Mouse (Mus musculus) ES-E14 (cell line): ENCODE measurements around the gene Gm49395. TPM values are rescaled to one million over a fixed set of nuclear protein-coding genes. Genes with fewer than 3 reads are reported as not detected.

Experiments used
- DNase-seq: peaks from one replicate; pipeline ENCODE4 v3.0.0-alpha.2; 2013; ENCODE audit warnings: low read depth, low spot score
- H3K27ac ChIP-seq: 2 replicates; pipeline ENCODE4 v1.5.1; 2012; ENCODE audit warnings: low read depth, mild to moderate bottlenecking, low read length, moderate library complexity, mixed read lengths; ENCODE audit not compliant: poor library complexity, insufficient read depth, severe bottlenecking
- H3K36me3 ChIP-seq: 2 replicates; pipeline ENCODE4 v1.6.1; 2012; ENCODE audit warnings: mild to moderate bottlenecking, low read length, moderate library complexity, mixed read lengths; ENCODE audit not compliant: control insufficient read depth, poor library complexity, insufficient read depth, severe bottlenecking
- H3K4me1 ChIP-seq, 2 experiments: fragments of 150-350 bp in 1 of 2; sonication (generic) in 1 of 2; 2 replicates each; pipeline ENCODE4 v1.6.1; 2012; ENCODE audit warnings: low read length in 2 of 2, mild to moderate bottlenecking in 1 of 2, mixed read lengths in 1 of 2; ENCODE audit not compliant: control insufficient read depth in 2 of 2, insufficient read depth in 2 of 2, poor library complexity in 1 of 2
- H3K4me3 ChIP-seq, 2 experiments: fragments of 150-350 bp in 1 of 2; sonication (generic) in 1 of 2; 2 replicates each; pipeline ENCODE4 v1.5.1; 2012; ENCODE audit warnings: low read length in 2 of 2, low read depth in 1 of 2, mild to moderate bottlenecking in 1 of 2, mixed read lengths in 1 of 2; ENCODE audit not compliant: insufficient read depth in 1 of 2, poor library complexity in 1 of 2, severe bottlenecking in 1 of 2
- H3K9ac ChIP-seq: 2 replicates; pipeline ENCODE4 v1.6.1; 2012; ENCODE audit warnings: low read depth, mild to moderate bottlenecking, low read length, mixed read lengths; ENCODE audit not compliant: poor library complexity, insufficient read depth, severe bottlenecking
- H3K9me3 ChIP-seq: fragments of 150-350 bp; sonication (generic); 2 replicates; pipeline ENCODE4 v1.6.1; 2012; ENCODE audit warnings: low read depth, mild to moderate bottlenecking, low read length; ENCODE audit not compliant: control insufficient read depth, insufficient read depth
- CHD2 ChIP-seq: IDR thresholded peaks from 2 replicates; pipeline ENCODE4 v1.6.1; 2014; ENCODE audit warnings: mild to moderate bottlenecking, low read depth, low read length, inconsistent platforms
- HCFC1 ChIP-seq: IDR thresholded peaks from 2 replicates; pipeline ENCODE4 v1.6.1; 2012; ENCODE audit warnings: low read length, inconsistent platforms, borderline replicate concordance; ENCODE audit not compliant: insufficient read depth
- MAFK ChIP-seq: IDR thresholded peaks from 2 replicates; pipeline ENCODE4 v1.6.1; 2014; ENCODE audit warnings: mild to moderate bottlenecking, low read depth, low read length, inconsistent platforms; ENCODE audit not compliant: insufficient read depth
- ZC3H11A ChIP-seq: IDR thresholded peaks from 2 replicates; pipeline ENCODE4 v1.6.1; 2012; ENCODE audit warnings: low read depth, mild to moderate bottlenecking, inconsistent platforms, low read length, borderline replicate concordance
- ZNF384 ChIP-seq: IDR thresholded peaks from 2 replicates; pipeline ENCODE4 v1.6.1; 2012; ENCODE audit warnings: low read depth, low read length, inconsistent platforms
- in situ Hi-C, 2 experiments: fragments of 600-800 bp; cut with MboI; formaldehyde crosslinking; loops; one replicate each; pipeline ENCODE4 v1.15.1; 2025; ENCODE audit warnings: low sequenced_read_pairs in 2 of 2, inconsistent platforms in 1 of 2; ENCODE audit not compliant: unreplicated experiment in 2 of 2
- total RNA-seq: library from RNA; depleted of rRNA; stranded (reverse); fragments of 300-350 nt; gene quantifications from 2 replicates; pipeline ENCODE4 v1.2.3, GENCODE M21; 2012

Gene Gm49395
- total RNA-seq, 1 experiment = 4.8 TPM

GRCm38 (mm10) chr13:115002155-115002554, 99.6 kb downstream of the Gm49395 start:
- Histone ChIP-seq H3K36me3 (no peaks in the 10 kb centered on the region), H3K4me3 (no peak overlapping the region), H3K9me3 (no peaks in the 10 kb centered on the region), H3K27ac (no peak overlapping the region), H3K9ac (no peak overlapping the region), H3K4me1 (no peaks in the 10 kb centered on the region)
- in situ Hi-C loops = no loop called here
- TF ChIP-seq MAFK (no peak), ZC3H11A (no peak), CHD2 (no peak), HCFC1 (no peak), ZNF384 (no peak)
- DNase-seq = no peak

DNA sequence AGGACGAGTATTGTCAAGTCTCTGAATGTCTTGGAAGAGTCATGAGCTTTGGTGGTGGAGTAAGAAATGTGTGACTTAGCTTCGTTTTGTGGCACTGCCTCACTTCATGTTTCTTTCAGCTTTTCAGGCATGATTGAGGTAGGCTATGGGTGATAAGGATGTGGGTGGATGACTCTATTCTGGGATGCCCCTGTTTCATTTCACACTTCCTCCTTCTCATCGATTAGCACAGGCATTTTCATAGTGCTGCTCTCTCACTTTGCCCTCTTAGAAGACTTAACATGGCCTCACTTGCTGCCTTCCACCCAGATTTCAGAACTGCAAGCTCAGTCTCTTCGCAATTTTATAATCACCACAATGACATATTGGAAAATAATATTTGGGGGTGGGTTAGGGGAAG, 102.1 kb downstream of the Gm49395 start:
- H3K9me3 ChIP-seq = no peaks in the 10 kb centered on the region
- in situ Hi-C loops = no loop called here
- no peaks in the 10 kb centered on the region for H3K4me1 ChIP-seq
- no peaks in the 10 kb centered on the region for H3K36me3 ChIP-seq
- TF ChIP-seq ZNF384 = no peak
- no peak for TF ChIP-seq MAFK
- no peak for TF ChIP-seq CHD2
- no peak for TF ChIP-seq ZC3H11A
- TF ChIP-seq HCFC1 = no peak
- H3K27ac ChIP-seq = no peak overlapping the region
- no peak overlapping the region for H3K9ac ChIP-seq
- no peak for DNase-seq
- H3K4me3 ChIP-seq = no peak overlapping the region

GRCm38 (mm10) chr13:114998100-114998499, 103.6 kb downstream of the Gm49395 start:
- no peak overlapping the region for H3K4me3 ChIP-seq
- TF ChIP-seq HCFC1 (no peak), CHD2 (no peak), ZNF384 (no peak), ZC3H11A (no peak), MAFK (no peak)
- H3K9ac ChIP-seq = no peak overlapping the region
- no peak overlapping the region for H3K27ac ChIP-seq
- in situ Hi-C loops = no loop called here
- DNase-seq = no peak
- no peaks in the 10 kb centered on the region for H3K4me1 ChIP-seq
- H3K9me3 ChIP-seq = no peaks in the 10 kb centered on the region
- H3K36me3 ChIP-seq = no peaks in the 10 kb centered on the region

DNA sequence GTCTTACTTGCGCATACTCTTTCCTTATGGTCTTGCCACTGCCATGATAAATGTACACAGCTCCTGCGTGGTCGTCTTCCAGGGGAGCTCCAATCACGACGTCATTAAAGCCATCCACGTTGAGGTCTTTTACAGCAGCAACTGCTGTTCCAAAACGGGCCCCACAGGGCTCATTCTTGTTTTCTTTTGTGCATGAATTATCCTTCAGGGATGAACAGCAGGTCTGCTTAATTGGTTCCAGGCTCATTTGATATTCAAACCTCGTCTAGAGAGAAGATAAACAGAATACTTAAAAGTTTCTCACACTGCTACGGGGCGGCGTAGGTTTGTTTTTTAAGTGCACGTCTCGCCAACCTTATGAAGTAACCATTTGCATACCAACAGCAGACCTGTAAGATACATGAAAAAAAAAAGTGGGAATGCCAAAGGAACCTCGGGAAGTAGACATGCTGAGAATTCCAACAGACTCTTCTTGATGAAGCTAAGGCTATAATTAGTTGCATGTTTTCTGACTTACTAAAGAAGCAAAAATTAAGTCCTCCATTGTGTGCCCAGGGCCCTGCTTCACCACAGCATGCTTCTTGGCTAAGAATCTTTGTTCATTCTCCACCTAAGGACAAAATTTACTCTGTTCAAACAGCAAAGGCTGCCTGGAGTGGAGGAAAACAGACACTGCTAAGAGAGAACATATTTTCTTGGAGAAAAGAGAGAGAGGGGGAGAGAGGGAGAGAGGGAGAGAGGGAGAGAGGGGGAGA, 109.3 kb downstream of the Gm49395 start:
- in situ Hi-C loops = no loop called here
- DNase-seq = no peak
- TF ChIP-seq MAFK (no peak), ZNF384 (no peak), HCFC1 (no peak), ZC3H11A (no peak), CHD2 (no peak)
- no peak overlapping the region for H3K9ac ChIP-seq
- H3K9me3 ChIP-seq = no peaks in the 10 kb centered on the region
- H3K4me3 ChIP-seq = no peak overlapping the region
- no peaks in the 10 kb centered on the region for H3K36me3 ChIP-seq
- no peak overlapping the region for H3K27ac ChIP-seq
- no peaks in the 10 kb centered on the region for H3K4me1 ChIP-seq
